Mouse (Mus musculus): Measurements from ENCODE around the gene Prokr1.

- TF ChIP-seq CTCF (IDR thresholded peaks at IDR 0.05; ENCODE audit: insufficient read depth, low read length) (no peak), POLR2A (IDR thresholded peaks at IDR 0.05; ENCODE audit: borderline replicate concordance, extremely low read depth, low read depth, low read length) (no peak)
Observed at GRCm38 (mm10) chr6:87547431-87547830, 43.1 kb downstream of the Prokr1 start.
